Mouse (Mus musculus) stomach, postnatal 0 days (tissue): ENCODE data around the gene Acvr1b. TPM values are rescaled to one million over a fixed set of nuclear protein-coding genes. Genes with fewer than 3 reads are reported as not detected.

ENCODE experiments used
- ATAC-seq: fragments of 200-750 bp; cut with Nextera tagmentation; 2 replicates; pipeline ENCODE4 v1.8.0; 2017; ENCODE audit not compliant: low FRiP score, low TSS enrichment
- DNase-seq: peaks from one replicate; pipeline ENCODE4 v3.0.0-alpha.2; 2016; ENCODE audit warnings: low spot score
- H3K27ac ChIP-seq: fragments of 300-500 bp; sonication (generic); replicated peaks from 2 replicates; pipeline ENCODE4 v1.5.1; 2014; ENCODE audit warnings: mild to moderate bottlenecking, control low read depth
- H3K27me3 ChIP-seq: fragments of 300-500 bp; sonication (generic); 2 replicates; pipeline ENCODE4 v1.6.1; 2014; ENCODE audit warnings: low read length; ENCODE audit not compliant: control insufficient read depth, insufficient read depth
- H3K36me3 ChIP-seq: fragments of 300-500 bp; sonication (generic); 2 replicates; pipeline ENCODE4 v1.6.1; 2014; ENCODE audit warnings: low read length, mixed read lengths; ENCODE audit not compliant: control insufficient read depth, insufficient read depth
- H3K4me1 ChIP-seq: fragments of 300-500 bp; sonication (generic); replicated peaks from 2 replicates; pipeline ENCODE4 v1.6.1; 2014; ENCODE audit warnings: antibody characterized with exemption; ENCODE audit not compliant: control insufficient read depth, insufficient read depth
- H3K4me2 ChIP-seq: fragments of 300-500 bp; sonication (generic); replicated peaks from 2 replicates; pipeline ENCODE4 v1.6.1; 2014; ENCODE audit warnings: low read depth, mild to moderate bottlenecking, control low read depth, moderate library complexity
- H3K4me3 ChIP-seq: fragments of 300-500 bp; sonication (generic); 2 replicates; pipeline ENCODE4 v1.5.1; 2014; ENCODE audit warnings: low read depth, low read length, control low read depth
- H3K9ac ChIP-seq: fragments of 300-500 bp; sonication (generic); 2 replicates; pipeline ENCODE4 v1.6.1; 2014; ENCODE audit warnings: mild to moderate bottlenecking, low read length, control low read depth, mixed read lengths
- H3K9me3 ChIP-seq: fragments of 300-500 bp; sonication (generic); 2 replicates; pipeline ENCODE4 v1.6.1; 2016; ENCODE audit warnings: low read length; ENCODE audit not compliant: control insufficient read depth
- CTCF ChIP-seq: IDR thresholded peaks from 2 replicates; pipeline ENCODE4 v1.5.1; 2016; ENCODE audit warnings: antibody characterized with exemption, low read depth, mild to moderate bottlenecking, moderate library complexity
- EP300 ChIP-seq: optimal IDR thresholded peaks from 2 replicates; pipeline ENCODE3; 2016; ENCODE audit warnings: antibody characterized with exemption
- WGBS: fragments of 180-500 bp; shearing (Covaris S2); extraction: QIAGEN DNeasy Blood & Tissue Kit; methylation state at CpG from one replicate; pipeline ENCODE4 v1.1.7; 2014; 5-methylcytosine and 5-hydroxymethylcytosine counted together
- polyA plus RNA-seq: library from polyadenylated mRNA; unstranded; fragments of >200 nt; fragmentation: Nextera tagmentation; extraction: Ambion mirVana; gene quantifications from 2 replicates; pipeline ENCODE4 v1.2.1, GENCODE M21; 2015

Gene Acvr1b
- polyA plus RNA-seq, 1 experiment from 2014 or later: 6.9 TPM

GRCm38 (mm10) chr15:101175131-101175460, 1.2 kb downstream of the Acvr1b start:
- no peaks in the 10 kb centered on the region for H3K9me3 ChIP-seq
- H3K27ac ChIP-seq: peak overlapping the region; percentile 93
- H3K27me3 ChIP-seq: no peaks in the 10 kb centered on the region
- H3K4me2 ChIP-seq: peak overlapping the region; percentile 84
- peak overlapping the region; percentile 96 for H3K4me3 ChIP-seq
- peaks cover 6% of the 10 kb centered on the region; the same call in 1 of the 2 replicates for H3K4me1 ChIP-seq
- H3K9ac ChIP-seq: peak overlapping the region; percentile 98
- WGBS: 7% methylated on average over 5 of the region's 5 CpGs
- DNase-seq: no peak
- no peak for ATAC-seq
- TF ChIP-seq EP300 (no peak), CTCF (no peak)
- no peaks in the 10 kb centered on the region for H3K36me3 ChIP-seq

GRCm38 (mm10) chr15:101175613-101176283, 1.9 kb downstream of the Acvr1b start:
- TF ChIP-seq EP300 (no peak), CTCF (no peak)
- H3K4me1 ChIP-seq: peaks cover 6% of the 10 kb centered on the region; the same call in 1 of the 2 replicates
- peak overlapping the region; percentile 96 for H3K4me3 ChIP-seq
- no peaks in the 10 kb centered on the region for H3K9me3 ChIP-seq
- ATAC-seq: no peak
- peak overlapping the region; percentile 93 for H3K27ac ChIP-seq
- H3K4me2 ChIP-seq: peak overlapping the region; percentile 84
- no peaks in the 10 kb centered on the region for H3K36me3 ChIP-seq
- peak overlapping the region; percentile 98 for H3K9ac ChIP-seq
- DNase-seq: no peak
- 24% methylated on average over 17 of the region's 17 CpGs for WGBS
- no peaks in the 10 kb centered on the region for H3K27me3 ChIP-seq

- 22% methylated on average over 3 of the region's 3 CpGs for WGBS
Observed at GRCm38 (mm10) chr15:101176284-101176680, 2.4 kb downstream of the Acvr1b start.

GRCm38 (mm10) chr15:101176795-101177691, 3.2 kb downstream of the Acvr1b start:
- H3K27ac ChIP-seq: peak overlapping the region; percentile 93
- no peaks in the 10 kb centered on the region for H3K9me3 ChIP-seq
- ATAC-seq (peak; percentile 56), DNase-seq (peak; percentile 65)
- peak overlapping the region; percentile 84 for H3K4me2 ChIP-seq
- H3K4me3 ChIP-seq: no peak overlapping the region
- no peaks in the 10 kb centered on the region for H3K36me3 ChIP-seq
- no peak overlapping the region for H3K9ac ChIP-seq
- TF ChIP-seq EP300 (no peak), CTCF (no peak)
- no peaks in the 10 kb centered on the region for H3K27me3 ChIP-seq
- H3K4me1 ChIP-seq: peaks cover 13% of the 10 kb centered on the region
- 46% methylated on average over 8 of the region's 8 CpGs for WGBS

More at GRCm38 (mm10) chr15:101176284-101176680, 2.4 kb downstream of the Acvr1b start:
- Histone ChIP-seq H3K4me1 (peaks cover 9% of the 10 kb centered on the region), H3K27me3 (no peaks in the 10 kb centered on the region), H3K27ac (peak overlapping the region; percentile 93), H3K4me3 (peak overlapping the region; percentile 96), H3K4me2 (peak overlapping the region; percentile 84), H3K9ac (0 out of 2 replicates have a peak overlapping the region, but pooled peaks have one; percentile 19), H3K9me3 (no peaks in the 10 kb centered on the region), H3K36me3 (no peaks in the 10 kb centered on the region)
- no peak for TF ChIP-seq EP300
- ATAC-seq (no peak), DNase-seq (no peak)

DNA sequence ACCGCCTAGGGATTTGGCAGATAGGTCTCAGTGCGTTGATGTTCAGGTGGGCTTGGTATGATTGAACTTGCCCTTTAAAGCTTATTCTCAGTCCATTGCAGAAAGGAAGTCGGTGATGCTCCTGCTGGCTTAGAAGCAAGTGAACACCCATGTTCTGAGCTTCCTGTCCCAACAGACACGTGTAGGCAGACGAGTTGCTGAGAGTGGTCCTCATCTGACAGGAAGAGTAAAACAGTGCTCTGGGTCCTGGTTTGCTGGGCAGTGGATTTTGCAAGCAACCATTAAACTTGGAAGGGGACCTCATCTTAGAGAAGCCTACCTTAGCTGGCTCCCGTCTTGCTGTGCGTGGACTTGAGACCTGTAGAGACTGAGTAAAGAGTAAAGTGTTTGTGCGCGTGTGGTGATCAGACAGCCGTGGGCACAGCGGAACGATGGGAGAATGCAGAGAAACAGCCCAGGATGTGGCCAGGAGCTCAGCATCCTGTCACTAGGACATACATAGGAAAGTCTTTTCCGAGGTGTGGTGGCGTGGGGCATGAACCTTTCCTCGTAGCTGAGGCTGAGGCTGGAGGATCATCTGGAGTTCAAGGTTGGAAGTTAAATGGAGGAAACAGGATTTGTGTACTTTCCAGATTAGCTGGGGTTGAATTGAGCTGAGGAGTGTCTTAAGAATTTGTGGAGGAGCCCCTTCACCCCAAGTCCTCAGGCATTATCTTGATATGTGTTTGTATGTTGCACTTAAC, 6.7 kb downstream of the Acvr1b start:
- no peaks in the 10 kb centered on the region for H3K36me3 ChIP-seq
- TF ChIP-seq CTCF (no peak), EP300 (no peak)
- H3K27me3 ChIP-seq: no peaks in the 10 kb centered on the region
- no peak overlapping the region; the same call in 1 of the 2 replicates for H3K27ac ChIP-seq
- H3K9ac ChIP-seq: no peak overlapping the region
- ATAC-seq: no peak
- peaks cover 13% of the 10 kb centered on the region for H3K4me1 ChIP-seq
- no peak overlapping the region for H3K4me2 ChIP-seq
- DNase-seq: no peak
- WGBS: 56% methylated on average over 15 of the region's 15 CpGs
- no peaks in the 10 kb centered on the region for H3K9me3 ChIP-seq
- no peak overlapping the region for H3K4me3 ChIP-seq
